Mouse (Mus musculus) liver, embryonic 16.5 days (tissue): ENCODE results near the gene Cldn4. TPM values are rescaled to one million over a fixed set of nuclear protein-coding genes. Genes with fewer than 3 reads are reported as not detected.
A peak's percentile ranks its signal among the peaks of the same experiment; 100 is the strongest.

Experiments used
- ATAC-seq: fragments of 200-750 bp; cut with Nextera tagmentation; 2 replicates; pipeline ENCODE4 v1.8.0; 2017; ENCODE audit warnings: low read depth, mild to moderate bottlenecking, moderate number of reproducible peaks, moderate library complexity
- H3K27ac ChIP-seq: fragments of 300-500 bp; sonication (generic); 2 replicates; pipeline ENCODE4 v1.5.1; 2014; ENCODE audit warnings: mild to moderate bottlenecking, low read length
- H3K27me3 ChIP-seq: fragments of 300-500 bp; sonication (generic); 2 replicates; pipeline ENCODE4 v1.6.1; 2014; ENCODE audit warnings: low read depth, low read length, mixed read lengths; ENCODE audit not compliant: control insufficient read depth, insufficient read depth
- H3K36me3 ChIP-seq: fragments of 300-500 bp; sonication (generic); 2 replicates; pipeline ENCODE4 v1.6.1; 2014; ENCODE audit warnings: mild to moderate bottlenecking; ENCODE audit not compliant: control insufficient read depth, insufficient read depth
- H3K4me1 ChIP-seq: fragments of 300-500 bp; sonication (generic); 2 replicates; pipeline ENCODE4 v1.6.1; 2014; ENCODE audit warnings: low read depth, low read length, mixed read lengths; ENCODE audit not compliant: control insufficient read depth
- H3K4me2 ChIP-seq: fragments of 300-500 bp; sonication (generic); 2 replicates; pipeline ENCODE4 v1.6.1; 2014; ENCODE audit warnings: low read depth, low read length, mixed read lengths
- H3K4me3 ChIP-seq: fragments of 300-500 bp; sonication (generic); 2 replicates; pipeline ENCODE4 v1.5.1; 2014; ENCODE audit warnings: low read depth, mild to moderate bottlenecking, low read length
- H3K9ac ChIP-seq: fragments of 300-500 bp; sonication (generic); 2 replicates; pipeline ENCODE4 v1.6.1; 2014; ENCODE audit warnings: low read depth, low read length
- H3K9me3 ChIP-seq: fragments of 300-500 bp; sonication (generic); replicated peaks from 2 replicates; pipeline ENCODE4 v1.6.1; 2016; ENCODE audit warnings: low read length; ENCODE audit not compliant: control insufficient read depth
- WGBS: fragments of 180-500 bp; shearing (Covaris S2); extraction: QIAGEN DNeasy Blood & Tissue Kit; methylation state at CpG from one replicate; pipeline ENCODE4 v1.1.7; 2014; ENCODE audit not compliant: insufficient replicate concordance; 5-methylcytosine and 5-hydroxymethylcytosine counted together
- polyA plus RNA-seq: library from polyadenylated mRNA; unstranded; fragments of >200 nt; fragmentation: Nextera tagmentation; extraction: Ambion mirVana; gene quantifications from 2 replicates; pipeline ENCODE4 v1.2.1, GENCODE M21; 2015

Gene Cldn4
- polyA plus RNA-seq = 0.28 and 0.71 TPM in 2 replicates

DNA sequence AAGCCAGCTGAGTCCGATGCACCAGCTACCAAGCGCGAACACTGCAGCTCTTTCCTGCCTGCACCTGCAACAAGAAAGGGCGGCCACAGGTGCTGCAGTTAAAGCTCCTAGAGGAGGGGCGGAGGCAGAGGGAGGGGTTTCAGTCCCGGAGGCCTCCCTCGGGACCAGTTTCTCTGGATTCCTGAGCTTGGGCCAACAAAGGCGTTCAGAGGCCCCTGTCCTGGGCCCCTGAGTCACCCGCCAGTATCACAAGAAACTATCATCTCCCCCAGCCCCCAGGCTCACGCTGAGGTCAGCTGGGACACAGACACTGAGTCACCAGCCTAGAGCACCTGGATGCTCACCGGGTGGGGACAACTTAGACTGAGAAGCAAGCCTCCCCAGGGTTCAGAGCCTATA lies at the start of gene Cldn4:
Gene Cldn4 (minus strand): TSS at position 78 of the 399 bp plus-strand sequence.
- no peaks in the 10 kb centered on the region for H3K36me3 ChIP-seq
- no peak within 1 kb of the TSS for H3K4me2 ChIP-seq
- H3K4me3 ChIP-seq = no peak within 1 kb of the TSS
- no peaks in the 10 kb centered on the region; the same call in 1 of the 2 replicates for H3K27me3 ChIP-seq
- no peaks in the 10 kb centered on the region for H3K9me3 ChIP-seq
- no peak within 1 kb of the TSS for H3K27ac ChIP-seq
- peaks cover 10% of the 10 kb centered on the region for H3K4me1 ChIP-seq
- H3K9ac ChIP-seq = no peak within 1 kb of the TSS
- ATAC-seq = no peak
- WGBS = 54% methylated on average over 11 of the region's 11 CpGs

- Histone ChIP-seq H3K9me3 (no peaks in the 10 kb centered on the region), H3K9ac (no peak overlapping the region), H3K4me3 (no peak overlapping the region), H3K36me3 (no peaks in the 10 kb centered on the region), H3K4me1 (no peaks in the 10 kb centered on the region), H3K4me2 (no peak overlapping the region), H3K27ac (no peak overlapping the region), H3K27me3 (peaks cover 18% of the 10 kb centered on the region)
- WGBS = 65% methylated on average over 5 of the region's 5 CpGs
- ATAC-seq = no peak
Measured at GRCm38 (mm10) chr5:134992566-134992965, 45.8 kb upstream of the Cldn4 start.

- H3K9ac ChIP-seq = no peak overlapping the region
- WGBS = 29% methylated on average over 6 of the region's 6 CpGs
- peaks cover 47% of the 10 kb centered on the region for H3K27me3 ChIP-seq
- H3K4me1 ChIP-seq = peaks cover 3% of the 10 kb centered on the region
- no peak overlapping the region for H3K4me3 ChIP-seq
- ATAC-seq = no peak
- no peak overlapping the region for H3K4me2 ChIP-seq
- H3K27ac ChIP-seq = no peak overlapping the region
- H3K36me3 ChIP-seq = no peaks in the 10 kb centered on the region
- H3K9me3 ChIP-seq = no peaks in the 10 kb centered on the region
Measured at GRCm38 (mm10) chr5:134989741-134990140, 43.0 kb upstream of the Cldn4 start.

- no peak overlapping the region for H3K9ac ChIP-seq
- H3K36me3 ChIP-seq = no peaks in the 10 kb centered on the region
- no peaks in the 10 kb centered on the region for H3K9me3 ChIP-seq
- peaks cover 52% of the 10 kb centered on the region for H3K27me3 ChIP-seq
- 41% methylated on average over 11 of the region's 11 CpGs for WGBS
- no peak overlapping the region for H3K27ac ChIP-seq
- H3K4me3 ChIP-seq = no peak overlapping the region
- ATAC-seq = no peak
- H3K4me2 ChIP-seq = no peak overlapping the region
- peaks cover 3% of the 10 kb centered on the region for H3K4me1 ChIP-seq
Measured at GRCm38 (mm10) chr5:134989166-134989565, 42.4 kb upstream of the Cldn4 start.

- H3K9ac ChIP-seq = no peak overlapping the region
- ATAC-seq = 0 out of 2 replicates have a peak, but pooled peaks have one; percentile 8
- WGBS = 6% methylated on average over 79 of the region's 79 CpGs
Measured at GRCm38 (mm10) chr5:134986298-134987268, 39.8 kb upstream of the Cldn4 start.

GRCm38 (mm10) chr5:134985633-134986297 lies 39.0 kb upstream of the Cldn4 start, which contains the start of gene Cldn3:
Cldn3 (plus strand) TSS chr5:134986214.
- peak within 1 kb of the TSS; percentile 35 for H3K4me3 ChIP-seq
- no peak within 1 kb of the TSS for H3K9ac ChIP-seq
- H3K27me3 ChIP-seq = peaks cover 56% of the 10 kb centered on the region
- no peaks in the 10 kb centered on the region for H3K36me3 ChIP-seq
- WGBS = 2% methylated on average over 25 of the region's 25 CpGs
- H3K9me3 ChIP-seq = no peaks in the 10 kb centered on the region
- H3K27ac ChIP-seq = no peak within 1 kb of the TSS
- ATAC-seq = peak; percentile 73
- H3K4me2 ChIP-seq = peak within 1 kb of the TSS; percentile 33
- H3K4me1 ChIP-seq = peaks cover 3% of the 10 kb centered on the region

More at GRCm38 (mm10) chr5:134986298-134987268, 39.8 kb upstream of the Cldn4 start:
- peak overlapping the region; percentile 35 for H3K4me3 ChIP-seq
- no peak overlapping the region for H3K27ac ChIP-seq
- no peaks in the 10 kb centered on the region for H3K9me3 ChIP-seq
- H3K36me3 ChIP-seq = no peaks in the 10 kb centered on the region
- peak overlapping the region; percentile 33 for H3K4me2 ChIP-seq
- H3K4me1 ChIP-seq = peaks cover 3% of the 10 kb centered on the region
- peaks cover 56% of the 10 kb centered on the region for H3K27me3 ChIP-seq

GRCm38 (mm10) chr5:134983771-134984170 lies 37.0 kb upstream of the Cldn4 start:
- Histone ChIP-seq H3K27ac (no peak overlapping the region), H3K4me3 (no peak overlapping the region), H3K36me3 (no peaks in the 10 kb centered on the region), H3K9ac (no peak overlapping the region), H3K9me3 (no peaks in the 10 kb centered on the region), H3K4me2 (no peak overlapping the region), H3K27me3 (peaks cover 49% of the 10 kb centered on the region), H3K4me1 (peaks cover 7% of the 10 kb centered on the region)
- ATAC-seq = no peak
- 33% methylated on average over 3 of the region's 3 CpGs for WGBS

- H3K36me3 ChIP-seq = no peaks in the 10 kb centered on the region
- no peak overlapping the region for H3K4me3 ChIP-seq
- H3K9ac ChIP-seq = no peak overlapping the region
- no peaks in the 10 kb centered on the region for H3K9me3 ChIP-seq
- H3K27me3 ChIP-seq = peaks cover 45% of the 10 kb centered on the region
- no peak for ATAC-seq
- no peak overlapping the region for H3K4me2 ChIP-seq
- WGBS = 71% methylated on average over 1 of the region's 1 CpGs
- no peak overlapping the region for H3K27ac ChIP-seq
- H3K4me1 ChIP-seq = peaks cover 7% of the 10 kb centered on the region
Measured at GRCm38 (mm10) chr5:134983111-134983510, 36.4 kb upstream of the Cldn4 start.
